In the genomic region with DNA sequence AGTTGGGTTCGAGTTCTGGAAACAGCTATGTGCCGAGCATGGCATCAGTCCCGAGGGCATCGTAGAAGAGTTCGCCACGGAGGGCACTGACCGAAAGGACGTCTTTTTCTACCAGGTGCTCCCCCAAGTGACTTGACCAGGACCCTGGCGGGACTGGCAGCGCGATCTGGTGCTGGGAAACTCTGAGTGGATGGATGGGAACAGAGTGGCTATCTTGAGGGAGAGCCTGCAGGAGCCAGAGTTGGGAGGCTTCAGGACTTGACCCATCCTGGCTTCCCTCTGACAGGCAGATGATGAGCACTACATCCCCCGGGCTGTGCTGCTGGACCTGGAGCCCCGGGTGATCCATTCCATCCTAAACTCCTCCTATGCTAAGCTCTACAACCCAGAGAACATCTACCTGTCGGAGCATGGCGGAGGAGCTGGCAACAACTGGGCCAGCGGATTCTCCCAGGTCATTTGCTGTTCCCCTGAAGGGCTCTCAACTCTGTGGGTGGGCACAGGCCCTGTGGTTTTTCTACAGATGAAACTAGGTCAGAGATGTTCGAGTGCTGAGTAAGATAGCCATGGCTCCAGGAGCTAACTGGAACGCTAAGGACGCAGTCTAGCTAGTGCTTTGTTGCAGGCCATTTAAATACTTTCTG, we compare ENCODE assay signal across 8 mouse cellular contexts. TPM values are rescaled to one million over a fixed set of nuclear protein-coding genes. Genes with fewer than 3 reads are reported as not detected.
DNase-seq lines count a peak whose midpoint lies in the region; ATAC-seq and TF ChIP-seq lines count a peak whose summit lies in the region.

No protein-coding gene starts in this region.

- peaks cover 48% of the 10 kb centered on the region for H3K36me3 ChIP-seq in heart, embryonic 13.5 days
- peaks cover 11% of the 10 kb centered on the region; the same call in 1 of the 2 replicates for H3K36me3 ChIP-seq in ES-E14 (ENCODE audit: control insufficient read depth, insufficient read depth, low read length, poor library complexity, severe bottlenecking)
- peaks cover 58% of the 10 kb centered on the region for H3K36me3 ChIP-seq in forebrain, embryonic 10.5 days (replicated peaks)
- H3K36me3 ChIP-seq in liver, embryonic 13.5 days: peaks cover 44% of the 10 kb centered on the region

- WGBS in heart, embryonic 13.5 days: 19% methylated on average over 19 of the region's 19 CpGs
- WGBS in forebrain, embryonic 10.5 days: 29% methylated on average over 19 of the region's 19 CpGs
- 22% methylated on average over 19 of the region's 19 CpGs for WGBS in liver, embryonic 13.5 days (ENCODE audit: insufficient replicate concordance)

- peak overlapping the region; percentile 93 for H3K9ac ChIP-seq in heart, embryonic 13.5 days
- H3K9ac ChIP-seq in ES-E14 (ENCODE audit: insufficient read depth, low read depth, low read length, poor library complexity, severe bottlenecking): peak overlapping the region; percentile 93
- H3K9ac ChIP-seq in liver, embryonic 13.5 days: peak overlapping the region; percentile 91

- DNase-seq in heart, adult 11 months: no peak
- DNase-seq in ES-E14 (ENCODE audit: low read depth, low spot score): no peak
- DNase-seq in forebrain, embryonic 10.5 days (ENCODE audit: extremely low spot score, low spot score): no peak
- DNase-seq in liver, embryonic 13.5 days: peak; percentile 21
- DNase-seq in thymus, postnatal 4 days: peak; percentile 34
- no peak for DNase-seq in left cerebral cortex, adult 9 months (ENCODE audit: low spot score in 2 of 2)
- DNase-seq in natural killer cell, adult 2 months (ENCODE audit: low spot score in 2 of 2): no peak

- H3K9me3 ChIP-seq in heart, embryonic 13.5 days: no peaks in the 10 kb centered on the region
- H3K9me3 ChIP-seq in ES-E14 (ENCODE audit: control insufficient read depth, insufficient read depth, low read depth, low read length): no peaks in the 10 kb centered on the region
- no peaks in the 10 kb centered on the region for H3K9me3 ChIP-seq in forebrain, embryonic 10.5 days
- H3K9me3 ChIP-seq in liver, embryonic 13.5 days (replicated peaks): no peaks in the 10 kb centered on the region

- H3K4me3 ChIP-seq in heart, embryonic 13.5 days: peak overlapping the region; percentile 81
- peak overlapping the region; percentile 80 to 85 for H3K4me3 ChIP-seq in ES-E14 (ENCODE audit: insufficient read depth in 1 of 2, low read depth in 1 of 2, low read length in 2 of 2, poor library complexity in 1 of 2, severe bottlenecking in 1 of 2)
- H3K4me3 ChIP-seq in forebrain, embryonic 10.5 days: peak overlapping the region; percentile 98
- peak overlapping the region; percentile 91 for H3K4me3 ChIP-seq in liver, embryonic 13.5 days (replicated peaks)

- peak overlapping the region; percentile 94 for H3K27ac ChIP-seq in heart, embryonic 13.5 days (replicated peaks)
- no peak overlapping the region for H3K27ac ChIP-seq in ES-E14 (ENCODE audit: insufficient read depth, low read depth, low read length, poor library complexity, severe bottlenecking)
- H3K27ac ChIP-seq in forebrain, embryonic 10.5 days: peak overlapping the region; percentile 96
- H3K27ac ChIP-seq in liver, embryonic 13.5 days: peak overlapping the region; percentile 96

- H3K4me1 ChIP-seq in heart, embryonic 13.5 days: peaks cover 43% of the 10 kb centered on the region
- peaks cover 0 to 5% of the 10 kb centered on the region in 2 experiments; a peak in 3 of 4 replicates for H3K4me1 ChIP-seq in ES-E14 (ENCODE audit: control insufficient read depth in 2 of 2, insufficient read depth in 2 of 2, low read length in 2 of 2, poor library complexity in 1 of 2)
- peaks cover 50% of the 10 kb centered on the region for H3K4me1 ChIP-seq in forebrain, embryonic 10.5 days
- H3K4me1 ChIP-seq in liver, embryonic 13.5 days (replicated peaks): peaks cover 46% of the 10 kb centered on the region

- peak overlapping the region; percentile 99 for H3K4me2 ChIP-seq in heart, embryonic 13.5 days
- H3K4me2 ChIP-seq in liver, embryonic 13.5 days: peak overlapping the region; percentile 99

- H3K27me3 ChIP-seq in heart, embryonic 13.5 days (replicated peaks): no peaks in the 10 kb centered on the region
- H3K27me3 ChIP-seq in forebrain, embryonic 10.5 days (ENCODE audit: poor library complexity, severe bottlenecking): no peaks in the 10 kb centered on the region
- no peaks in the 10 kb centered on the region for H3K27me3 ChIP-seq in liver, embryonic 13.5 days

- in situ Hi-C loops in ES-E14 (cut with MboI; ENCODE audit: low sequenced_read_pairs in 2 of 2, unreplicated experiment in 2 of 2): no loop called here

- no peak for ATAC-seq in heart, embryonic 13.5 days (ENCODE audit: extremely low read depth, insufficient number of reproducible peaks, low FRiP score, low TSS enrichment)
- no peak for ATAC-seq in liver, embryonic 13.5 days (ENCODE audit: low read depth)

TF ChIP-seq in ES-E14, 5 proteins besides CTCF, POLR2A, EP300 and RAD21:
- TF ChIP-seq ZNF384 (IDR thresholded peaks at IDR 0.05; ENCODE audit: low read depth, low read length) (no peak), CHD2 (IDR thresholded peaks at IDR 0.05; ENCODE audit: low read depth, low read length) (no peak), MAFK (IDR thresholded peaks at IDR 0.05; ENCODE audit: insufficient read depth, low read depth, low read length) (no peak), HCFC1 (IDR thresholded peaks at IDR 0.05; ENCODE audit: borderline replicate concordance, insufficient read depth, low read length) (no peak), ZC3H11A (IDR thresholded peaks at IDR 0.05; ENCODE audit: borderline replicate concordance, low read depth, low read length) (no peak)

RNA-seq across cellular contexts. Expression of a gene that starts 0.9 kb away (rescaled TPM):
- 77.2 and 83.0 TPM in 2 replicates for polyA plus RNA-seq in heart, embryonic 13.5 days (2015; fragmentation: Nextera tagmentation; extraction: Ambion mirVana)
- 27.5 and 38.6 TPM in 2 replicates for total RNA-seq in ES-E14 (2012; rRNA removed)
- 143 and 145 TPM in 2 replicates for polyA plus RNA-seq in forebrain, embryonic 10.5 days (2016; fragmentation: Nextera tagmentation; extraction: Ambion mirVana)
- 49.7 and 54.4 TPM in 2 replicates for polyA plus RNA-seq in liver, embryonic 13.5 days (2015; fragmentation: Nextera tagmentation; extraction: Ambion mirVana)

RNA-seq across cellular contexts. Expression of a gene that starts 1.0 kb away (rescaled TPM):
- 12.0 and 14.1 TPM in 2 replicates for polyA plus RNA-seq in heart, embryonic 13.5 days (2015; fragmentation: Nextera tagmentation; extraction: Ambion mirVana)
- total RNA-seq in ES-E14 (2012; rRNA removed): 60.4 and 65.2 TPM in 2 replicates
- 14.6 and 15.5 TPM in 2 replicates for polyA plus RNA-seq in forebrain, embryonic 10.5 days (2016; fragmentation: Nextera tagmentation; extraction: Ambion mirVana)
- polyA plus RNA-seq in liver, embryonic 13.5 days (2015; fragmentation: Nextera tagmentation; extraction: Ambion mirVana): 11.5 and 13.0 TPM in 2 replicates

RNA-seq across cellular contexts. Expression of a gene that starts 25.4 kb away (rescaled TPM):
- polyA plus RNA-seq in heart, embryonic 13.5 days (2015; fragmentation: Nextera tagmentation; extraction: Ambion mirVana): 21.4 and 26.6 TPM in 2 replicates
- 20.6 and 31.5 TPM in 2 replicates for total RNA-seq in ES-E14 (2012; rRNA removed)
- polyA plus RNA-seq in forebrain, embryonic 10.5 days (2016; fragmentation: Nextera tagmentation; extraction: Ambion mirVana): 78.1 and 96.4 TPM in 2 replicates
- 26.4 and 27.1 TPM in 2 replicates for polyA plus RNA-seq in liver, embryonic 13.5 days (2015; fragmentation: Nextera tagmentation; extraction: Ambion mirVana)

RNA-seq across cellular contexts. Expression of a gene that starts 33.6 kb away (rescaled TPM):
- polyA plus RNA-seq in heart, embryonic 13.5 days (2015; fragmentation: Nextera tagmentation; extraction: Ambion mirVana): 36.3 and 41.6 TPM in 2 replicates
- total RNA-seq in ES-E14 (2012; rRNA removed): 30.7 and 42.0 TPM in 2 replicates
- polyA plus RNA-seq in forebrain, embryonic 10.5 days (2016; fragmentation: Nextera tagmentation; extraction: Ambion mirVana): 37.3 and 41.1 TPM in 2 replicates
- 32.5 and 34.4 TPM in 2 replicates for polyA plus RNA-seq in liver, embryonic 13.5 days (2015; fragmentation: Nextera tagmentation; extraction: Ambion mirVana)

RNA-seq across cellular contexts. Expression of a gene that starts 35.0 kb away (rescaled TPM):
- 3.1 and 4.3 TPM in 2 replicates for polyA plus RNA-seq in heart, embryonic 13.5 days (2015; fragmentation: Nextera tagmentation; extraction: Ambion mirVana)
- total RNA-seq in ES-E14 (2012; rRNA removed): 0.31 and 0.74 TPM in 2 replicates
- polyA plus RNA-seq in forebrain, embryonic 10.5 days (2016; fragmentation: Nextera tagmentation; extraction: Ambion mirVana): 2.3 and 2.7 TPM in 2 replicates
- 0.29 and 0.37 TPM in 2 replicates for polyA plus RNA-seq in liver, embryonic 13.5 days (2015; fragmentation: Nextera tagmentation; extraction: Ambion mirVana)

Comparison
In these comparisons a context has a peak if more than half of its experiments do, and no peak if none do; other contexts are left out.
1. DNase-seq: peak in liver, embryonic 13.5 days (single experiment) and thymus, postnatal 4 days (single experiment); none in heart, adult 11 months (single experiment), ES-E14 (single experiment), forebrain, embryonic 10.5 days (single experiment), left cerebral cortex, adult 9 months (0 of 2) and natural killer cell, adult 2 months (0 of 2).
2. Peak in every context shown above with its lines, with median percentiles within 50 percentile points of each other: H3K4me3 ChIP-seq and H3K9ac ChIP-seq.